Mouse (Mus musculus): ENCODE measurements around the gene Ide. TPM values are rescaled to one million over a fixed set of nuclear protein-coding genes. Genes with fewer than 3 reads are reported as not detected.

Gene Ide
- polyA plus RNA-seq, 1 experiment from 2014 or later = 44.7 TPM

GRCm38 (mm10) chr19:37269106-37269505, 68.5 kb downstream of the Ide start:
- Histone ChIP-seq H3K27me3 (ENCODE audit: control insufficient read depth, insufficient read depth, low read length) (no peaks in the 10 kb centered on the region), H3K9ac (replicated peaks; ENCODE audit: low read length) (no peak overlapping the region), H3K9me3 (ENCODE audit: control insufficient read depth, low read length) (no peaks in the 10 kb centered on the region), H3K4me1 (ENCODE audit: control insufficient read depth, insufficient read depth, low read length) (no peaks in the 10 kb centered on the region), H3K4me2 (ENCODE audit: low read length) (no peak overlapping the region), H3K36me3 (ENCODE audit: control insufficient read depth, insufficient read depth, low read length) (peaks cover 20% of the 10 kb centered on the region), H3K4me3 (replicated peaks; ENCODE audit: low read depth, low read length) (no peak overlapping the region), H3K27ac (replicated peaks; ENCODE audit: low read depth, low read length) (no peak overlapping the region)
- DNase-seq = no peak
- ATAC-seq (ENCODE audit: low FRiP score, low TSS enrichment) = no peak
- 92% methylated on average over 16 of the region's 16 CpGs for WGBS

GRCm38 (mm10) chr19:37265333-37266103, 72.1 kb downstream of the Ide start:
- 31% methylated on average over 10 of the region's 10 CpGs for WGBS
- no peak overlapping the region for H3K4me2 ChIP-seq (ENCODE audit: low read length)

GRCm38 (mm10) chr19:37263943-37264897, 73.4 kb downstream of the Ide start:
- H3K27ac ChIP-seq (replicated peaks; ENCODE audit: low read depth, low read length) = no peak overlapping the region
- no peak overlapping the region for H3K4me3 ChIP-seq (replicated peaks; ENCODE audit: low read depth, low read length)
- no peak for ATAC-seq (ENCODE audit: low FRiP score, low TSS enrichment)
- DNase-seq = peak; percentile 48
- no peaks in the 10 kb centered on the region for H3K4me1 ChIP-seq (ENCODE audit: control insufficient read depth, insufficient read depth, low read length)
- no peak overlapping the region for H3K4me2 ChIP-seq (ENCODE audit: low read length)
- 61% methylated on average over 23 of the region's 23 CpGs for WGBS
- 0 out of 2 replicates have a peak, but pooled peaks cover 10% of the 10 kb centered on the region for H3K36me3 ChIP-seq (ENCODE audit: control insufficient read depth, insufficient read depth, low read length)
- H3K27me3 ChIP-seq (ENCODE audit: control insufficient read depth, insufficient read depth, low read length) = no peaks in the 10 kb centered on the region
- no peak overlapping the region for H3K9ac ChIP-seq (replicated peaks; ENCODE audit: low read length)
- no peaks in the 10 kb centered on the region for H3K9me3 ChIP-seq (ENCODE audit: control insufficient read depth, low read length)

More at GRCm38 (mm10) chr19:37265333-37266103, 72.1 kb downstream of the Ide start:
- no peak overlapping the region for H3K9ac ChIP-seq (replicated peaks; ENCODE audit: low read length)
- no peak overlapping the region for H3K27ac ChIP-seq (replicated peaks; ENCODE audit: low read depth, low read length)
- H3K4me1 ChIP-seq (ENCODE audit: control insufficient read depth, insufficient read depth, low read length) = no peaks in the 10 kb centered on the region
- peak; percentile 95 for DNase-seq
- H3K36me3 ChIP-seq (ENCODE audit: control insufficient read depth, insufficient read depth, low read length) = peaks cover 12% of the 10 kb centered on the region; the same call in 1 of the 2 replicates
- H3K27me3 ChIP-seq (ENCODE audit: control insufficient read depth, insufficient read depth, low read length) = no peaks in the 10 kb centered on the region
- H3K9me3 ChIP-seq (ENCODE audit: control insufficient read depth, low read length) = no peaks in the 10 kb centered on the region
- ATAC-seq (ENCODE audit: low FRiP score, low TSS enrichment) = peak; percentile 72
- no peak overlapping the region for H3K4me3 ChIP-seq (replicated peaks; ENCODE audit: low read depth, low read length)

- Histone ChIP-seq H3K9me3 (ENCODE audit: control insufficient read depth, low read length) (no peaks in the 10 kb centered on the region), H3K4me1 (ENCODE audit: control insufficient read depth, insufficient read depth, low read length) (no peaks in the 10 kb centered on the region), H3K9ac (replicated peaks; ENCODE audit: low read length) (no peak overlapping the region), H3K4me3 (replicated peaks; ENCODE audit: low read depth, low read length) (no peak overlapping the region), H3K36me3 (ENCODE audit: control insufficient read depth, insufficient read depth, low read length) (0 out of 2 replicates have a peak, but pooled peaks cover 4% of the 10 kb centered on the region), H3K27ac (replicated peaks; ENCODE audit: low read depth, low read length) (no peak overlapping the region), H3K27me3 (ENCODE audit: control insufficient read depth, insufficient read depth, low read length) (no peaks in the 10 kb centered on the region), H3K4me2 (ENCODE audit: low read length) (no peak overlapping the region)
- ATAC-seq (ENCODE audit: low FRiP score, low TSS enrichment) (no peak), DNase-seq (no peak)
- 72% methylated on average over 8 of the region's 8 CpGs for WGBS
These were observed 74.1 kb downstream of the Ide start for GRCm38 (mm10) chr19:37263566-37263942.

GRCm38 (mm10) chr19:37262389-37262788, 75.3 kb downstream of the Ide start:
- no peak overlapping the region for H3K9ac ChIP-seq (replicated peaks; ENCODE audit: low read length)
- WGBS = 81% methylated on average over 4 of the region's 4 CpGs
- no peaks in the 10 kb centered on the region for H3K36me3 ChIP-seq (ENCODE audit: control insufficient read depth, insufficient read depth, low read length)
- no peak overlapping the region for H3K4me3 ChIP-seq (replicated peaks; ENCODE audit: low read depth, low read length)
- no peaks in the 10 kb centered on the region for H3K9me3 ChIP-seq (ENCODE audit: control insufficient read depth, low read length)
- H3K4me2 ChIP-seq (ENCODE audit: low read length) = no peak overlapping the region
- no peaks in the 10 kb centered on the region for H3K27me3 ChIP-seq (ENCODE audit: control insufficient read depth, insufficient read depth, low read length)
- no peak for DNase-seq
- no peak overlapping the region for H3K27ac ChIP-seq (replicated peaks; ENCODE audit: low read depth, low read length)
- no peaks in the 10 kb centered on the region for H3K4me1 ChIP-seq (ENCODE audit: control insufficient read depth, insufficient read depth, low read length)
- ATAC-seq (ENCODE audit: low FRiP score, low TSS enrichment) = no peak

- Histone ChIP-seq H3K4me2 (ENCODE audit: low read length) (no peak overlapping the region), H3K9ac (replicated peaks; ENCODE audit: low read length) (no peak overlapping the region), H3K27me3 (ENCODE audit: control insufficient read depth, insufficient read depth, low read length) (no peaks in the 10 kb centered on the region), H3K27ac (replicated peaks; ENCODE audit: low read depth, low read length) (no peak overlapping the region), H3K4me3 (replicated peaks; ENCODE audit: low read depth, low read length) (no peak overlapping the region), H3K9me3 (ENCODE audit: control insufficient read depth, low read length) (no peaks in the 10 kb centered on the region), H3K36me3 (ENCODE audit: control insufficient read depth, insufficient read depth, low read length) (no peaks in the 10 kb centered on the region), H3K4me1 (ENCODE audit: control insufficient read depth, insufficient read depth, low read length) (no peaks in the 10 kb centered on the region)
- DNase-seq (no peak), ATAC-seq (ENCODE audit: low FRiP score, low TSS enrichment) (no peak)
- WGBS = 93% methylated on average over 9 of the region's 9 CpGs
These were observed 82.3 kb downstream of the Ide start for GRCm38 (mm10) chr19:37255321-37255720.

- Histone ChIP-seq H3K27ac (replicated peaks; ENCODE audit: low read depth, low read length) (no peak overlapping the region), H3K36me3 (ENCODE audit: control insufficient read depth, insufficient read depth, low read length) (no peaks in the 10 kb centered on the region), H3K4me1 (ENCODE audit: control insufficient read depth, insufficient read depth, low read length) (no peaks in the 10 kb centered on the region), H3K9me3 (ENCODE audit: control insufficient read depth, low read length) (no peaks in the 10 kb centered on the region), H3K9ac (replicated peaks; ENCODE audit: low read length) (no peak overlapping the region), H3K4me3 (replicated peaks; ENCODE audit: low read depth, low read length) (no peak overlapping the region), H3K4me2 (ENCODE audit: low read length) (no peak overlapping the region), H3K27me3 (ENCODE audit: control insufficient read depth, insufficient read depth, low read length) (no peaks in the 10 kb centered on the region)
- no peak for DNase-seq
- no peak for ATAC-seq (ENCODE audit: low FRiP score, low TSS enrichment)
- 70% methylated on average over 6 of the region's 6 CpGs for WGBS
These were observed 85.5 kb downstream of the Ide start for GRCm38 (mm10) chr19:37252104-37252503.

GRCm38 (mm10) chr19:37248199-37248598, 89.5 kb downstream of the Ide start:
- H3K36me3 ChIP-seq (ENCODE audit: control insufficient read depth, insufficient read depth, low read length) = no peaks in the 10 kb centered on the region
- no peak overlapping the region for H3K9ac ChIP-seq (replicated peaks; ENCODE audit: low read length)
- no peaks in the 10 kb centered on the region for H3K9me3 ChIP-seq (ENCODE audit: control insufficient read depth, low read length)
- H3K27ac ChIP-seq (replicated peaks; ENCODE audit: low read depth, low read length) = no peak overlapping the region
- H3K4me1 ChIP-seq (ENCODE audit: control insufficient read depth, insufficient read depth, low read length) = no peaks in the 10 kb centered on the region
- H3K4me3 ChIP-seq (replicated peaks; ENCODE audit: low read depth, low read length) = no peak overlapping the region
- WGBS = 80% methylated on average over 3 of the region's 3 CpGs
- no peaks in the 10 kb centered on the region for H3K27me3 ChIP-seq (ENCODE audit: control insufficient read depth, insufficient read depth, low read length)
- H3K4me2 ChIP-seq (ENCODE audit: low read length) = no peak overlapping the region
- DNase-seq (no peak), ATAC-seq (ENCODE audit: low FRiP score, low TSS enrichment) (no peak)

Measured in midbrain, embryonic 14.5 days (tissue).